Mouse (Mus musculus): ENCODE results near the gene Rab11fip3.

Rab11fip3 gene

DNA sequence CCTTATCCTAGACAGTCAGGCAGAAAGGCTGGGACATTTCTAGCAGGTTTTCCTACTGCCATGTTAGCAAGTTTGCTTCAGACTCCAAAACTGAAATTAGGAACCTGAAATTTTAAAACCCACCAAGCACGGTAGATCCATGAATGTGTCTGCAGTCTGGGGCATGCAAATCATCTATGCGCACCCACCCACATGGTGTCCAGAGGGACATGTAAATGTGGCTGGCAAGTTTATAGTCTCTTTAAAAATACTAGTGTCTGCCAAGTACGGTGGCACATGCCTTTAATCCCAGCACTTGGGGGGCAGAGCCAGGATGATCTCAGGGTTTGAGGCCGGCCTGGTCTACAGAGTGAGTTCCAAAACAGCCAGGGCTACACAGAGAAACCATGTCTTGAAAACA is 41.1 kb downstream of the Rab11fip3 start:
- no peak for DNase-seq

- DNase-seq: no peak
Measured at GRCm38 (mm10) chr17:26024674-26025073, 44.7 kb downstream of the Rab11fip3 start.

GRCm38 (mm10) chr17:26023966-26024365 is 45.4 kb downstream of the Rab11fip3 start:
- DNase-seq: no peak

DNA sequence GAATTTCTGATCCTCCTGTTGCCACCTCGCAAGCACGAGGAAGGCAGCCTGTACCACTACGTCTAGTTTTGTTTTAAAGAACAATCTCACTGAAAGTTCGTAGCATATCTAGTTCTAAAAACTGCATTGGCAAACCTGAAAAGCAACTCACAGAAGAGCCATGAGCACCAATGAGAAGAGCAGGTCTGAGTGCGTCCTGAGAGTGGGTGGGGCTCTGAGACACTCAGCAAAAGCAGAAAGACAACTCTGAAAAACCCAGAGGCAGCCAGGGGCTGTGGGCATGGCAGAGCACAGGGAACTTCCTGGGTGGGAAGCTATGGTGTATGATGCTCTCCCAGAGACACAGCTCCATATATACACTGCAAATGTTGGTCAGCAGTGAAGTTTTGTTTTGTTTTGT is 46.2 kb downstream of the Rab11fip3 start:
- no peak for DNase-seq

- no peak for DNase-seq
Measured at GRCm38 (mm10) chr17:26021728-26022341, 47.5 kb downstream of the Rab11fip3 start.

DNA sequence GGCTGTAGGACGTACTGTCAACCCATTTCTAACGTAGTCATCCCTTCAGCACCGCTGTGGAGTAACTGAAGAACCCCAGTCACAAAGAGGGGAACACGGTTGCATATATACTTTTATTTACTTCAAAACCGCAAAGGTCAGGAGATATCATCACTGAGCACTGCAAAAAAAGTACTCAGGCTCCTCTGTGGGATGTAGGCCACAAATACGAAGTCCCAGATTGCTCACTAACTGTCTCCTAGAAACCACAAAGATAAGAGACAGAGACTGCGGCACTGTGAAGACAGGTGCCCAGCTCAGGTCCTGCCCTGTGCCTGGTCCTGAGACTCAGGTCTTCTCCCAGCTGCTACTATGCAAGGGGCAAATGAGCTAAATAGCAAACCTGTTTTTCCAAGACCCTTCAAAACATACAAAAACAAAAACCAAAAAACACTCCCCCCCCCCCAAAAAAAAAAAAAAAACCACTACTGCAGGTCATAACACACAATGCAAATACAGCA is 48.5 kb downstream of the Rab11fip3 start:
- no peak for DNase-seq

DNA sequence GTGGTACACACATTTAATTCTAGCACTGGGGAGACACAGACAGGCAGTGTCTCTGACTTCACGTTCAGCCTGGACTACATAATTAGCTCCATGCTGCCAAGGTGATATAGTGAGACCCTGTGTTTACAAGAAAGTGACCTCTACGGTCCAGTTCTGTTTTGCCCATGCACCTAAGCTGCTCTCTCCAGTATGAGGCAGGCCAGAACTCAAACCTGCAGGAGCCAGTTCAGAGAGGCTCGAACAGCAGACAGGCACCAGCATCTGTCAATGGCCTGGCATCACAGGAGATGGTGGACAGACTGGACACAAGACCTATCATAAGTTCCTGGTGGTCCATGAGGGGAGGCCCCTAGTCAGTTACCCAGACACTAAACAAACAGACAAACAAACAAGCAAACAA is 51.0 kb downstream of the Rab11fip3 start:
- no peak for DNase-seq

DNA sequence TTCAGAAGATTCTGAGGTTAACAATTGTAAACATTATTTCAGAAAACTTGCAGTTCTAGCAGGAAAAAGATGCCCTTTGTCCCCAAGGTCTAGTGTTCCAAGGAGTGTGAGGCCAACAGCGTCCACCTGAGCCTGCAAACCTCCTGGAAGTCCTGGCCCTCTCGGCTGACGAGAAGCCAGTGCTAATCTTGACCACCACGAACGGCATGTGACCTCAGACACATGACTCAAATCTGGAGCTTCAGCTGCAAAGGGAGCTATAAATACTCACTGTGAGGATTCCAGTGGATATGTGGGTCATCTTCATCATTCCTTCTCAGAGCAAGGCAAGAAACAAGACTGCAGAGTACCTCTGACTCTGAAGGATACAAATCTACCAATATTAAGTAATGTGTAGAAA is 51.4 kb downstream of the Rab11fip3 start:
- no peak for DNase-seq

DNA sequence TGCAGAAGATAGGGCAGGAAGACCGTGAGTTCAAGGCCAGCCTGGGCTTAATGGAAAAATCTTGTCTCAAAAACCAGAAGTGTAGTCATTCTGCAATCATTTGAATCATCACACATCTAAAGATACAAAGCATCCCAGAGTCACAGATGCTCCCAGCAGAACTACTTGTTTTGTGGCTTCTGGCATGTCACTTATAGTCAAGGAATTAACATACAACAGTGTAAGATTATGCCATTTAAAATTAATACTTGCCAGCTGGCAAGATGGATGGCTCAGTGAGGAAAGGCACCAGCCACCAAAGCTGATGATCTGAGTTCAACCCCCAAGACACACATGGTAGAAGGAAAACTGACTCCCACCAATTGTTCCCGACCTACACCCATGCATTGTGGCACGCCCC is 52.3 kb downstream of the Rab11fip3 start:
- DNase-seq: no peak

GRCm38 (mm10) chr17:26013711-26014110 is 55.6 kb downstream of the Rab11fip3 start:
- DNase-seq: no peak

DNA sequence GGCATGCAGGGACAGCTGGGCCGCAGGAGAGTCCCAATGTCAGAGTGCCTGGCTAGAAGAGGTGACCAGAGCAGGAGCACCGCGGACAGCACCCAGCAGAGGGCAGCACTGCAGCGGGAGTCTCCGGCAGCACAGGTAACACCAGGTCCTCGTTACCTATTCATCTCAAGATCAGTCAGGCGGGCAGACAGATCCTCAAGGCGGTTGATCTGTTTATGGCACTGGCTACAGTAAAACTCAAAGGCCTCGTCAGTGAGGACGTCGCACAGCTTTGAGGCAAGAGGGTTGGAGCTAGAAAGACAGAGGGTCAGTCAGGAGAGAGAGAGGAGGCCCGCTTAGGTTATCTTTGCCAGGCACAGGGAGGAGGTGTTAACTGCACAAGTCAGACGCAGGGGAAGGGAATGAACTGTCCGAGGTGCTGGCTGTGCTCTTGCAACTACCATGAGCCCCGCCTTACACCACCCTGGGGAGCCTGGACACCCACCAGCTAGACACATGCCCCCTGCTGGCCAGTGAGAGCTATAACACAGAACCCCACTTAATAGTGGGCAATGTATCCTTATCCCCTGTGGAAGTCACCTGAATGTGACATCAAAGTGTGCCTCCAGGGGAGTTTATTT is 57.4 kb downstream of the Rab11fip3 start:
- peak; percentile 94 for DNase-seq

- peak; percentile 92 for DNase-seq
Measured at GRCm38 (mm10) chr17:26009540-26009939, 59.8 kb downstream of the Rab11fip3 start.

DNA sequence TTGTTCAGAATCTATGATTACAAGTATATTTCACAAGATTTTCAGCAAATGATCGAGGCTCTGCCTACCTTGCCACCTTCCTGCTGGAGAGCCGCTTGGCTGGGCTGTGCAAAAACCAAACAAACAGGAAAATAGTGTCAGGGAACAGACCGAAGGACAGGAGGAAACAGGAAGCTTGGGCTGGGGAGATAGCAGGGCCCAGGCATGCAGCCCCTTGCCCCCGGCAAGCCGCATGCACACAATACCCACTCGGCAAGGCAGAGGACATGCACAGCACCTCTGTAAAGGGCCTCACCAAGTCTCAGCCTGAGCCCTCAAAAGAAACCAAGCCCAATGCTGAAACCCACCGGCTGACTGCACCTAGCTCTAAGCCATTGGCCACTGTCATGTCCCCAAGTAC is 60.6 kb downstream of the Rab11fip3 start:
- no peak for DNase-seq

- DNase-seq: no peak
Measured at GRCm38 (mm10) chr17:26008331-26008730, 61.0 kb downstream of the Rab11fip3 start.

GRCm38 (mm10) chr17:26007646-26008045 is 61.7 kb downstream of the Rab11fip3 start:
- no peak for DNase-seq

GRCm38 (mm10) chr17:26005731-26006450 is 63.5 kb downstream of the Rab11fip3 start:
- DNase-seq: no peak

- DNase-seq: no peak
Measured at GRCm38 (mm10) chr17:26004711-26005110, 64.6 kb downstream of the Rab11fip3 start.

- no peak for DNase-seq
Measured at GRCm38 (mm10) chr17:26003864-26004263, 65.5 kb downstream of the Rab11fip3 start.

DNA sequence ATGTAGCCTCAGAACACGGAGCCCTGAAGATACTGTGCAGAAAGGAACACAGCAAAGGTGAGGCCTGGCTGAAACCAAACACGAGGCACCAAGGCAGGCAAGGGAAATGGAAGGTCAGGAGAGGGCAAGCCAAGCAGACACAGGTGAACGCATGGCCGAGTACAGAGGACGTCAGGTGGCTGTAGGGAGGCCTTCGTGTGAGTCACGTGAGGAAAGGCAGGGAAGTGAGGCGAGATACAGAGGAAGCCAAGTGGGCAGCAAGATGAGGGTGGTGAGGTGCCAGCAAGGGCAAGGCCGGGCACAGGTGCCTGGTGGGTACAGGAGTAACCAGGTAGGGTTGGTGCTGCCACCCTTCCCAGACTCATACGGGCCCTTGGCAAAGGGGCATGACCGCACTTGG is 70.9 kb downstream of the Rab11fip3 start:
- no peak for DNase-seq

- no peak for DNase-seq
Measured at GRCm38 (mm10) chr17:25993489-25993888, 75.9 kb downstream of the Rab11fip3 start.

- DNase-seq: no peak
Measured at GRCm38 (mm10) chr17:25992274-25992673, 77.1 kb downstream of the Rab11fip3 start.

DNA sequence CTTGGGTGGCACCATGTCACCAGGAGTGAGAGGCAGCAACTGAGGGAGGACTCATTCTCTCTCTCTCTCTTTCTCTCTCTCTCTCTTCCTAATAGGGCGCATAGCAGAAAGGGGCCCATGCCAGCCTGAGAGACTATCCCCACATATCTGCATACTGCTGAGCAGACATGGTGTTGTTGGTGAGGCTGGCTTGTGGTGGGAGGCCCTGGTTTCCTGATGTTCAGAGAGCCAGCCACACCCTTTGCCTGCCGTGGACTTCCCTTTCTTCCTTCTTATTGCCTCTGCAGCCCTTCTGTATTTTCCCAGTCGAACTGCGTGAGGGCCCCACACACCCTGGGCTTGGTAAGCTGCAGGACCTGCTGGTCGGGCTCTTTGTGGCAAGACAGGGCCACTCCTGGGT is 79.0 kb downstream of the Rab11fip3 start:
- DNase-seq: no peak

GRCm38 (mm10) chr17:25985306-25986294 is 83.8 kb downstream of the Rab11fip3 start, which contains the start of gene Capn15:
Gene Capn15, minus strand, starts transcription at chr17:25985796.
- peak; percentile 94 for DNase-seq

Measured in cerebellum, adult 9-10 months (tissue).